ENCODE assay signal across 12 mouse cellular contexts in genomic region chr7:28977556-28977955, GRCm38 (mm10).
"Had no signal": no experiment of that assay in that cellular context is flagged by ENCODE, and none has a peak within 500 bp of the region (broad histone marks: within the 10 kb centered on the region; RNA-seq: fewer than 3 reads in every experiment).

No protein-coding gene starts in this region.

- DNase-seq: lung, embryonic 14.5 days; lung, postnatal 10 days; lung, postnatal 4 days; midbrain, embryonic 14.5 days; thymus, postnatal 4 days had no signal

- H3K27ac ChIP-seq: intestine, embryonic 15.5 days; limb, embryonic 15.5 days; liver, embryonic 15.5 days; midbrain, embryonic 10.5 days; neural tube, embryonic 15.5 days; stomach, postnatal 0 days had no signal

- H3K27me3 ChIP-seq: intestine, embryonic 15.5 days; limb, embryonic 15.5 days; liver, embryonic 15.5 days; neural tube, embryonic 15.5 days had no signal

- H3K4me3 ChIP-seq: intestine, embryonic 15.5 days; limb, embryonic 15.5 days; liver, embryonic 15.5 days; midbrain, embryonic 10.5 days; myocyte; neural tube, embryonic 15.5 days had no signal

- ATAC-seq: intestine, embryonic 15.5 days had no signal

- H3K4me2 ChIP-seq: intestine, embryonic 15.5 days; limb, embryonic 15.5 days; liver, embryonic 15.5 days; lung, embryonic 14.5 days; neural tube, embryonic 15.5 days had no signal

- H3K9me3 ChIP-seq: intestine, embryonic 15.5 days; limb, embryonic 15.5 days; liver, embryonic 15.5 days; midbrain, embryonic 10.5 days; neural tube, embryonic 15.5 days had no signal

- H3K9ac ChIP-seq: intestine, embryonic 15.5 days; limb, embryonic 15.5 days; liver, embryonic 15.5 days; lung, embryonic 14.5 days; neural tube, embryonic 15.5 days had no signal
